Mouse (Mus musculus) midbrain, embryonic 12.5 days (tissue): ENCODE results near the gene Pdk1. TPM values are rescaled to one million over a fixed set of nuclear protein-coding genes. Genes with fewer than 3 reads are reported as not detected.
"Not testable (repeated sequence)": the region's sequence is repeated elsewhere in the genome, so short reads cannot be mapped to it uniquely, and the experiment has no call there.

Experiments
- ATAC-seq: fragments of 200-750 bp; cut with Nextera tagmentation; 2 replicates; pipeline ENCODE4 v1.8.0; 2017; ENCODE audit warnings: low read depth, moderate TSS enrichment, moderate library complexity; ENCODE audit not compliant: low FRiP score
- H3K27ac ChIP-seq: fragments of 300-500 bp; sonication (generic); replicated peaks from 2 replicates; pipeline ENCODE4 v1.5.1; 2016; ENCODE audit warnings: mild to moderate bottlenecking
- H3K27me3 ChIP-seq: fragments of 300-500 bp; sonication (generic); 2 replicates; pipeline ENCODE4 v1.6.1; 2016; ENCODE audit warnings: mild to moderate bottlenecking
- H3K36me3 ChIP-seq: fragments of 300-500 bp; sonication (generic); 2 replicates; pipeline ENCODE4 v1.6.1; 2016
- H3K4me1 ChIP-seq: fragments of 300-500 bp; sonication (generic); 2 replicates; pipeline ENCODE4 v1.6.1; 2016
- H3K4me2 ChIP-seq: fragments of 300-500 bp; sonication (generic); replicated peaks from 2 replicates; pipeline ENCODE4 v1.6.1; 2016; ENCODE audit warnings: mild to moderate bottlenecking, moderate library complexity
- H3K4me3 ChIP-seq: fragments of 300-500 bp; sonication (generic); 2 replicates; pipeline ENCODE4 v1.5.1; 2016; ENCODE audit warnings: mild to moderate bottlenecking
- H3K9ac ChIP-seq: fragments of 300-500 bp; sonication (generic); replicated peaks from 2 replicates; pipeline ENCODE4 v1.6.1; 2016; ENCODE audit warnings: mild to moderate bottlenecking, moderate library complexity
- H3K9me3 ChIP-seq: fragments of 300-500 bp; sonication (generic); 2 replicates; pipeline ENCODE4 v1.6.1; 2016; ENCODE audit warnings: mild to moderate bottlenecking
- WGBS: fragments of 180-500 bp; shearing (Covaris S2); methylation state at CpG from one replicate; pipeline ENCODE4 v1.1.7; 2016; 5-methylcytosine and 5-hydroxymethylcytosine counted together
- polyA plus RNA-seq: library from polyadenylated mRNA; unstranded; fragments of >200 nt; fragmentation: Nextera tagmentation; extraction: Ambion mirVana; gene quantifications from 2 replicates; pipeline ENCODE4 v1.2.1, GENCODE M21; 2016

The Pdk1 gene
- 19.0 and 21.4 TPM in 2 replicates for polyA plus RNA-seq

GRCm38 (mm10) chr2:71872801-71873443 is at the start of gene Pdk1:
Gene Pdk1, plus strand, starts transcription at chr2:71873224.
- Histone ChIP-seq H3K36me3 (no peaks in the 10 kb centered on the region), H3K27ac (peak within 1 kb of the TSS; percentile 72), H3K4me3 (peak within 1 kb of the TSS; percentile 70), H3K4me2 (peak within 1 kb of the TSS; percentile 92), H3K4me1 (0 out of 2 replicates have a peak, but pooled peaks cover 5% of the 10 kb centered on the region), H3K9ac (peak within 1 kb of the TSS; percentile 65), H3K9me3 (no peaks in the 10 kb centered on the region), H3K27me3 (peaks cover 20% of the 10 kb centered on the region)
- 1% methylated on average over 52 of the region's 55 CpGs for WGBS
- ATAC-seq = peak; percentile 98

- no peak overlapping the region for H3K4me2 ChIP-seq
- 77% methylated on average over 13 of the region's 13 CpGs for WGBS
- no peak overlapping the region for H3K27ac ChIP-seq
- H3K9me3 ChIP-seq = no peaks in the 10 kb centered on the region
- no peaks in the 10 kb centered on the region for H3K27me3 ChIP-seq
- no peak overlapping the region for H3K9ac ChIP-seq
- no peaks in the 10 kb centered on the region for H3K4me1 ChIP-seq
- no peak overlapping the region for H3K4me3 ChIP-seq
- no peaks in the 10 kb centered on the region for H3K36me3 ChIP-seq
- ATAC-seq = no peak
These were observed 48.9 kb upstream of the Pdk1 start for GRCm38 (mm10) chr2:71824146-71824545.

GRCm38 (mm10) chr2:71827711-71828110 is 45.3 kb upstream of the Pdk1 start:
- Histone ChIP-seq H3K9me3 (no peaks in the 10 kb centered on the region), H3K4me3 (no peak overlapping the region), H3K4me1 (no peaks in the 10 kb centered on the region), H3K36me3 (no peaks in the 10 kb centered on the region), H3K9ac (no peak overlapping the region), H3K27ac (no peak overlapping the region), H3K27me3 (no peaks in the 10 kb centered on the region), H3K4me2 (no peak overlapping the region)
- no peak for ATAC-seq
- 86% methylated on average over 13 of the region's 13 CpGs for WGBS

- Histone ChIP-seq H3K27me3 (no peaks in the 10 kb centered on the region), H3K4me1 (no peaks in the 10 kb centered on the region), H3K9me3 (no peaks in the 10 kb centered on the region), H3K4me3 (no peak overlapping the region), H3K9ac (no peak overlapping the region), H3K4me2 (no peak overlapping the region), H3K27ac (no peak overlapping the region), H3K36me3 (no peaks in the 10 kb centered on the region)
- no peak for ATAC-seq
- whole genome bisulfite sequencing = 72% methylated on average over 11 of the region's 11 CpGs
These were observed 44.1 kb upstream of the Pdk1 start for GRCm38 (mm10) chr2:71828928-71829327.

GRCm38 (mm10) chr2:71833626-71834025 is 39.4 kb upstream of the Pdk1 start:
- H3K27me3 ChIP-seq = no peaks in the 10 kb centered on the region
- H3K4me2 ChIP-seq = no peak overlapping the region
- WGBS = 85% methylated on average over 6 of the region's 6 CpGs
- no peak overlapping the region for H3K27ac ChIP-seq
- no peak overlapping the region for H3K9ac ChIP-seq
- no peak for ATAC-seq
- no peak overlapping the region for H3K4me3 ChIP-seq
- H3K4me1 ChIP-seq = no peaks in the 10 kb centered on the region
- H3K9me3 ChIP-seq = no peaks in the 10 kb centered on the region
- H3K36me3 ChIP-seq = no peaks in the 10 kb centered on the region

- 85% methylated on average over 7 of the region's 7 CpGs for WGBS
- Histone ChIP-seq H3K27ac (no peak overlapping the region), H3K9me3 (no peaks in the 10 kb centered on the region), H3K4me1 (no peaks in the 10 kb centered on the region), H3K4me2 (no peak overlapping the region), H3K9ac (no peak overlapping the region), H3K27me3 (no peaks in the 10 kb centered on the region), H3K36me3 (no peaks in the 10 kb centered on the region), H3K4me3 (no peak overlapping the region)
- no peak for ATAC-seq
These were observed 38.7 kb upstream of the Pdk1 start for GRCm38 (mm10) chr2:71834371-71834770.

GRCm38 (mm10) chr2:71835556-71835955 is 37.5 kb upstream of the Pdk1 start:
- Histone ChIP-seq H3K4me2 (no peak overlapping the region), H3K36me3 (no peaks in the 10 kb centered on the region), H3K4me3 (no peak overlapping the region), H3K9ac (no peak overlapping the region), H3K4me1 (no peaks in the 10 kb centered on the region), H3K27ac (no peak overlapping the region), H3K9me3 (no peaks in the 10 kb centered on the region), H3K27me3 (no peaks in the 10 kb centered on the region)
- ATAC-seq = no peak
- 94% methylated on average over 8 of the region's 8 CpGs for WGBS

GRCm38 (mm10) chr2:71836232-71836631 is 36.8 kb upstream of the Pdk1 start:
- Histone ChIP-seq H3K36me3 (no peaks in the 10 kb centered on the region), H3K27me3 (no peaks in the 10 kb centered on the region), H3K9me3 (no peaks in the 10 kb centered on the region), H3K4me3 (no peak overlapping the region), H3K4me2 (no peak overlapping the region), H3K4me1 (no peaks in the 10 kb centered on the region), H3K9ac (no peak overlapping the region), H3K27ac (no peak overlapping the region)
- ATAC-seq = no peak
- WGBS = 93% methylated on average over 4 of the region's 4 CpGs

- Histone ChIP-seq H3K9ac (no peak overlapping the region), H3K9me3 (no peaks in the 10 kb centered on the region), H3K36me3 (no peaks in the 10 kb centered on the region), H3K4me2 (no peak overlapping the region), H3K4me1 (no peaks in the 10 kb centered on the region), H3K4me3 (no peak overlapping the region), H3K27ac (no peak overlapping the region), H3K27me3 (no peaks in the 10 kb centered on the region)
- 58% methylated on average over 4 of the region's 4 CpGs for WGBS
- ATAC-seq = no peak
These were observed 35.8 kb upstream of the Pdk1 start for GRCm38 (mm10) chr2:71837261-71837660.

- no peak overlapping the region for H3K4me3 ChIP-seq
- no peak for ATAC-seq
- H3K9ac ChIP-seq = no peak overlapping the region
- H3K27ac ChIP-seq = no peak overlapping the region
- H3K4me1 ChIP-seq = no peaks in the 10 kb centered on the region
- WGBS = 44% methylated on average over 6 of the region's 6 CpGs
- H3K4me2 ChIP-seq = no peak overlapping the region
- no peaks in the 10 kb centered on the region for H3K27me3 ChIP-seq
- H3K36me3 ChIP-seq = no peaks in the 10 kb centered on the region
- H3K9me3 ChIP-seq = no peaks in the 10 kb centered on the region
These were observed 35.2 kb upstream of the Pdk1 start for GRCm38 (mm10) chr2:71837791-71838190.

GRCm38 (mm10) chr2:71843316-71843715 is 29.7 kb upstream of the Pdk1 start:
- H3K27me3 ChIP-seq = no peaks in the 10 kb centered on the region
- H3K4me3 ChIP-seq = no peak overlapping the region
- H3K9ac ChIP-seq = no peak overlapping the region
- no peak overlapping the region for H3K4me2 ChIP-seq
- no peaks in the 10 kb centered on the region for H3K9me3 ChIP-seq
- H3K4me1 ChIP-seq = no peaks in the 10 kb centered on the region
- peaks cover 8% of the 10 kb centered on the region; the same call in 1 of the 2 replicates for H3K36me3 ChIP-seq
- no peak overlapping the region for H3K27ac ChIP-seq
- ATAC-seq = no peak
- WGBS = 88% methylated on average over 9 of the region's 9 CpGs

GRCm38 (mm10) chr2:71844906-71845305 is 28.1 kb upstream of the Pdk1 start:
- H3K27ac ChIP-seq = no peak overlapping the region
- H3K36me3 ChIP-seq = peaks cover 8% of the 10 kb centered on the region; the same call in 1 of the 2 replicates
- no peak for ATAC-seq
- no peak overlapping the region for H3K4me2 ChIP-seq
- no peak overlapping the region for H3K9ac ChIP-seq
- H3K27me3 ChIP-seq = no peaks in the 10 kb centered on the region
- no peaks in the 10 kb centered on the region for H3K4me1 ChIP-seq
- no peak overlapping the region for H3K4me3 ChIP-seq
- H3K9me3 ChIP-seq = no peaks in the 10 kb centered on the region
- 95% methylated on average over 6 of the region's 6 CpGs for WGBS

GRCm38 (mm10) chr2:71852161-71852560 is 20.9 kb upstream of the Pdk1 start:
- 4% methylated on average over 6 of the region's 8 CpGs for WGBS
- not testable (repeated sequence) for H3K4me2 ChIP-seq, H3K27ac ChIP-seq, H3K36me3 ChIP-seq, H3K27me3 ChIP-seq, ATAC-seq, H3K9me3 ChIP-seq, H3K4me3 ChIP-seq, H3K9ac ChIP-seq, H3K4me1 ChIP-seq
